14 mouse cellular contexts compared by ENCODE assay signal in genomic region chr17:10937844-10938243, GRCm38 (mm10).
"Had no signal": no experiment of that assay in that cellular context is flagged by ENCODE, and none has a peak within 500 bp of the region (broad histone marks: within the 10 kb centered on the region; RNA-seq: fewer than 3 reads in every experiment).

No protein-coding gene starts in this region.

- H3K4me2 ChIP-seq: limb, embryonic 15.5 days; liver, embryonic 12.5 days; lung, embryonic 14.5 days; midbrain, embryonic 12.5 days; neural tube, embryonic 15.5 days had no signal

- DNase-seq: kidney, postnatal 36 days; layer of hippocampus, adult 9-11 months; layer of hippocampus, postnatal 36 days; lung, embryonic 14.5 days; lung, postnatal 10 days; lung, postnatal 4 days; right cerebral cortex, adult 18-20 months; right cerebral cortex, postnatal 25 days had no signal

- ATAC-seq: liver, embryonic 12.5 days had no signal

- H3K36me3 ChIP-seq: limb, embryonic 15.5 days; liver, embryonic 12.5 days; midbrain, embryonic 12.5 days; neural tube, embryonic 15.5 days had no signal

- H3K4me1 ChIP-seq: limb, embryonic 15.5 days; liver, embryonic 12.5 days had no signal

- H3K9ac ChIP-seq: limb, embryonic 15.5 days; liver, embryonic 12.5 days; lung, embryonic 14.5 days; midbrain, embryonic 12.5 days; neural tube, embryonic 15.5 days had no signal

- H3K9me3 ChIP-seq: limb, embryonic 15.5 days; liver, embryonic 12.5 days; midbrain, embryonic 12.5 days; neural tube, embryonic 15.5 days had no signal

- H3K4me3 ChIP-seq: limb, embryonic 15.5 days; liver, embryonic 12.5 days; midbrain, embryonic 12.5 days; myocyte; neural tube, embryonic 15.5 days had no signal

- H3K27ac ChIP-seq: kidney, postnatal 0 days; limb, embryonic 15.5 days; liver, embryonic 12.5 days; midbrain, embryonic 12.5 days; neural tube, embryonic 15.5 days had no signal

- H3K27me3 ChIP-seq: limb, embryonic 15.5 days; midbrain, embryonic 12.5 days; neural tube, embryonic 15.5 days had no signal
